Mouse (Mus musculus) hindbrain, postnatal 0 days (tissue): Measurements from ENCODE around the gene Tnk2. TPM values are rescaled to one million over a fixed set of nuclear protein-coding genes. Genes with fewer than 3 reads are reported as not detected.
A peak's percentile ranks its signal among the peaks of the same experiment; 100 is the strongest.

Experiments
- ATAC-seq: fragments of 200-750 bp; cut with Nextera tagmentation; 2 replicates; pipeline ENCODE4 v1.8.0; 2017; ENCODE audit warnings: mild to moderate bottlenecking, moderate TSS enrichment, moderate library complexity
- DNase-seq: peaks from one replicate; pipeline ENCODE4 v3.0.0-alpha.2; 2015; ENCODE audit warnings: low spot score
- H3K27ac ChIP-seq: fragments of 300-500 bp; sonication (generic); 2 replicates; pipeline ENCODE4 v1.5.1; 2014; ENCODE audit warnings: mild to moderate bottlenecking
- H3K27me3 ChIP-seq: fragments of 300-500 bp; sonication (generic); 2 replicates; pipeline ENCODE4 v1.6.1; 2014; ENCODE audit warnings: low read length, mixed read lengths; ENCODE audit not compliant: insufficient read depth
- H3K36me3 ChIP-seq: fragments of 300-500 bp; sonication (generic); 2 replicates; pipeline ENCODE4 v1.6.1; 2014; ENCODE audit warnings: low read length, mixed read lengths; ENCODE audit not compliant: insufficient read depth
- H3K4me1 ChIP-seq: fragments of 300-500 bp; sonication (generic); 2 replicates; pipeline ENCODE4 v1.6.1; 2014; ENCODE audit warnings: antibody characterized with exemption, low read length, mixed read lengths; ENCODE audit not compliant: insufficient read depth
- H3K4me2 ChIP-seq: fragments of 300-500 bp; sonication (generic); 2 replicates; pipeline ENCODE4 v1.6.1; 2014; ENCODE audit warnings: low read depth, mild to moderate bottlenecking, low read length, moderate library complexity, mixed read lengths
- H3K4me3 ChIP-seq: fragments of 300-500 bp; sonication (generic); 2 replicates; pipeline ENCODE4 v1.5.1; 2014; ENCODE audit warnings: low read length
- H3K9ac ChIP-seq: fragments of 300-500 bp; sonication (generic); replicated peaks from 2 replicates; pipeline ENCODE4 v1.6.1; 2014; ENCODE audit warnings: mild to moderate bottlenecking, low read length, moderate library complexity, mixed read lengths
- H3K9me3 ChIP-seq: fragments of 300-500 bp; sonication (generic); 2 replicates; pipeline ENCODE4 v1.6.1; 2016; ENCODE audit warnings: low read length, mixed read lengths
- CTCF ChIP-seq: IDR thresholded peaks from 2 replicates; pipeline ENCODE4 v1.5.1; 2016; ENCODE audit warnings: antibody characterized with exemption, control low read depth, low read depth
- WGBS: fragments of 180-500 bp; shearing (Covaris S2); extraction: QIAGEN DNeasy Blood & Tissue Kit; methylation state at CpG from one replicate; pipeline ENCODE4 v1.1.7; 2014; 5-methylcytosine and 5-hydroxymethylcytosine counted together
- polyA plus RNA-seq: library from polyadenylated mRNA; unstranded; fragments of >200 nt; fragmentation: Nextera tagmentation; extraction: Ambion mirVana; gene quantifications from 2 replicates; pipeline ENCODE4 v1.2.1, GENCODE M21; 2015
- total RNA-seq: library from RNA; depleted of rRNA; stranded (reverse); fragments of >200 nt; gene quantifications from 2 replicates; pipeline ENCODE4 v1.2.3, GENCODE M21; 2014

Tnk2 gene
- total and polyA plus RNA-seq, 2 experiments from 2014 or later = 18.6 to 90.5 TPM

- WGBS = 82% methylated on average over 17 of the region's 17 CpGs
- H3K36me3 ChIP-seq = peaks cover 67% of the 10 kb centered on the region
- no peak overlapping the region for H3K4me3 ChIP-seq
- no peak overlapping the region for H3K9ac ChIP-seq
- DNase-seq = no peak
- no peak for TF ChIP-seq CTCF
- no peak overlapping the region for H3K27ac ChIP-seq
- no peak overlapping the region for H3K4me2 ChIP-seq
- no peak for ATAC-seq
- H3K27me3 ChIP-seq = no peaks in the 10 kb centered on the region
- H3K9me3 ChIP-seq = no peaks in the 10 kb centered on the region
- no peaks in the 10 kb centered on the region for H3K4me1 ChIP-seq
Observed at GRCm38 (mm10) chr16:32674121-32674740, 30.6 kb downstream of the Tnk2 start.

- no peak for TF ChIP-seq CTCF
- 74% methylated on average over 10 of the region's 10 CpGs for WGBS
- no peak for ATAC-seq
- Histone ChIP-seq H3K9ac (no peak overlapping the region), H3K9me3 (no peaks in the 10 kb centered on the region), H3K4me1 (no peaks in the 10 kb centered on the region), H3K36me3 (peaks cover 57% of the 10 kb centered on the region), H3K27ac (no peak overlapping the region), H3K4me2 (no peak overlapping the region), H3K27me3 (no peaks in the 10 kb centered on the region), H3K4me3 (no peak overlapping the region)
- no peak for DNase-seq
Observed at GRCm38 (mm10) chr16:32677040-32677700, 33.5 kb downstream of the Tnk2 start.

GRCm38 (mm10) chr16:32677903-32678302 lies 34.2 kb downstream of the Tnk2 start:
- ATAC-seq (no peak), DNase-seq (no peak)
- TF ChIP-seq CTCF = no peak
- Histone ChIP-seq H3K9me3 (no peaks in the 10 kb centered on the region), H3K27ac (no peak overlapping the region), H3K4me2 (no peak overlapping the region), H3K4me3 (no peak overlapping the region), H3K9ac (no peak overlapping the region), H3K27me3 (no peaks in the 10 kb centered on the region), H3K4me1 (0 out of 2 replicates have a peak, but pooled peaks cover 2% of the 10 kb centered on the region), H3K36me3 (peaks cover 57% of the 10 kb centered on the region)
- 83% methylated on average over 14 of the region's 14 CpGs for WGBS

- no peak for DNase-seq
- no peak for ATAC-seq
- H3K9ac ChIP-seq = no peak overlapping the region
- 0 out of 2 replicates have a peak, but pooled peaks cover 2% of the 10 kb centered on the region for H3K4me1 ChIP-seq
- no peaks in the 10 kb centered on the region for H3K27me3 ChIP-seq
- H3K4me3 ChIP-seq = no peak overlapping the region
- H3K9me3 ChIP-seq = no peaks in the 10 kb centered on the region
- TF ChIP-seq CTCF = no peak
- H3K36me3 ChIP-seq = peaks cover 58% of the 10 kb centered on the region
- no peak overlapping the region for H3K4me2 ChIP-seq
- WGBS = 85% methylated on average over 14 of the region's 14 CpGs
- no peak overlapping the region for H3K27ac ChIP-seq
Observed at GRCm38 (mm10) chr16:32678812-32679211, 35.1 kb downstream of the Tnk2 start.

GRCm38 (mm10) chr16:32679976-32680375 lies 36.3 kb downstream of the Tnk2 start:
- DNase-seq (no peak), ATAC-seq (no peak)
- Histone ChIP-seq H3K9ac (no peak overlapping the region), H3K4me2 (no peak overlapping the region), H3K4me3 (no peak overlapping the region), H3K4me1 (0 out of 2 replicates have a peak, but pooled peaks cover 2% of the 10 kb centered on the region), H3K27me3 (no peaks in the 10 kb centered on the region), H3K9me3 (no peaks in the 10 kb centered on the region), H3K36me3 (peaks cover 47% of the 10 kb centered on the region), H3K27ac (no peak overlapping the region)
- WGBS = 89% methylated on average over 16 of the region's 16 CpGs
- no peak for TF ChIP-seq CTCF

GRCm38 (mm10) chr16:32680806-32681205 lies 37.1 kb downstream of the Tnk2 start:
- Histone ChIP-seq H3K27me3 (no peaks in the 10 kb centered on the region), H3K9ac (no peak overlapping the region), H3K36me3 (peaks cover 39% of the 10 kb centered on the region), H3K4me1 (0 out of 2 replicates have a peak, but pooled peaks cover 2% of the 10 kb centered on the region), H3K9me3 (no peaks in the 10 kb centered on the region), H3K4me3 (no peak overlapping the region), H3K4me2 (no peak overlapping the region), H3K27ac (no peak overlapping the region)
- WGBS = 94% methylated on average over 5 of the region's 6 CpGs
- no peak for DNase-seq
- TF ChIP-seq CTCF = no peak
- no peak for ATAC-seq

- Histone ChIP-seq H3K27me3 (no peaks in the 10 kb centered on the region), H3K27ac (no peak overlapping the region), H3K9me3 (no peaks in the 10 kb centered on the region), H3K4me1 (0 out of 2 replicates have a peak, but pooled peaks cover 2% of the 10 kb centered on the region), H3K4me2 (no peak overlapping the region), H3K4me3 (no peak overlapping the region), H3K36me3 (peaks cover 33% of the 10 kb centered on the region; the same call in 1 of the 2 replicates), H3K9ac (no peak overlapping the region)
- DNase-seq (peak; percentile 90), ATAC-seq (peak; percentile 36; the same call in 1 of the 2 replicates)
- WGBS = 32% methylated on average over 5 of the region's 5 CpGs
- peak; percentile 77 for TF ChIP-seq CTCF
Observed at GRCm38 (mm10) chr16:32682194-32682593, 38.5 kb downstream of the Tnk2 start.
